Mouse (Mus musculus) cerebellum, postnatal 10 days (tissue): ENCODE measurements around the gene Tmem120b.
A peak's percentile ranks its signal among the peaks of the same experiment; 100 is the strongest.

Experiments used
- DNase-seq, 2 experiments: peaks; one replicate each; pipeline ENCODE4 v3.0.0; 2021; ENCODE audit warnings: mixed read lengths in 2 of 2

Gene Tmem120b

GRCm38 (mm10) chr5:123093077-123093633 lies 24.9 kb downstream of the Tmem120b start:
- no peak for DNase-seq

- peak; percentile 50 to 69 for DNase-seq
Measured at GRCm38 (mm10) chr5:123094238-123094991, 26.2 kb downstream of the Tmem120b start.

GRCm38 (mm10) chr5:123096299-123096698 lies 28.1 kb downstream of the Tmem120b start:
- DNase-seq: no peak

- DNase-seq: no peak
Measured at GRCm38 (mm10) chr5:123098487-123098886, 30.3 kb downstream of the Tmem120b start.

- no peak for DNase-seq
Measured at GRCm38 (mm10) chr5:123102376-123102775, 34.2 kb downstream of the Tmem120b start.

- no peak for DNase-seq
Measured at GRCm38 (mm10) chr5:123103556-123103955, 35.3 kb downstream of the Tmem120b start.

- no peak for DNase-seq
Measured at GRCm38 (mm10) chr5:123104769-123105168, 36.6 kb downstream of the Tmem120b start.

GRCm38 (mm10) chr5:123109452-123110203 lies 41.4 kb downstream of the Tmem120b start:
- DNase-seq: peak; percentile 81 to 85

GRCm38 (mm10) chr5:123110296-123110721 lies 42.1 kb downstream of the Tmem120b start:
- peak; percentile 63 to 75 for DNase-seq

- no peak for DNase-seq
Measured at GRCm38 (mm10) chr5:123114109-123114508, 45.9 kb downstream of the Tmem120b start.

GRCm38 (mm10) chr5:123114924-123115323 lies 46.7 kb downstream of the Tmem120b start:
- DNase-seq: peak; percentile 68 to 69

GRCm38 (mm10) chr5:123116080-123116479 lies 47.9 kb downstream of the Tmem120b start:
- no peak for DNase-seq

GRCm38 (mm10) chr5:123117257-123117656 lies 49.0 kb downstream of the Tmem120b start:
- peak; percentile 89 to 91 for DNase-seq

- no peak for DNase-seq
Measured at GRCm38 (mm10) chr5:123117773-123118172, 49.6 kb downstream of the Tmem120b start.

- DNase-seq: peak in 1 of 2 experiments; percentile 54
Measured at GRCm38 (mm10) chr5:123118826-123119225, 50.6 kb downstream of the Tmem120b start.

- DNase-seq: peak; percentile 71 to 73
Measured at GRCm38 (mm10) chr5:123120624-123121215, 52.5 kb downstream of the Tmem120b start.

GRCm38 (mm10) chr5:123122181-123122580 lies 54.0 kb downstream of the Tmem120b start:
- peak in 1 of 2 experiments; percentile 60 for DNase-seq

- no peak for DNase-seq
Measured at GRCm38 (mm10) chr5:123125105-123125504, 56.9 kb downstream of the Tmem120b start.

- DNase-seq: peak in 1 of 2 experiments; percentile 3
Measured at GRCm38 (mm10) chr5:123125638-123126406, 57.6 kb downstream of the Tmem120b start.

GRCm38 (mm10) chr5:123127031-123127430 lies 58.8 kb downstream of the Tmem120b start:
- no peak for DNase-seq

GRCm38 (mm10) chr5:123128426-123129169 lies 60.4 kb downstream of the Tmem120b start:
- no peak for DNase-seq
